Mouse (Mus musculus) erythroblast, embryonic 14.5 days (primary cell): Measurements from ENCODE around the gene Dzip1. TPM values are rescaled to one million over a fixed set of nuclear protein-coding genes. Genes with fewer than 3 reads are reported as not detected.

ENCODE experiments used
- H3K27me3 ChIP-seq: 2 replicates; pipeline ENCODE4 v1.6.1; 2012; ENCODE audit warnings: inconsistent platforms; ENCODE audit not compliant: control insufficient read depth
- H3K36me3 ChIP-seq: 2 replicates; pipeline ENCODE4 v1.6.1; 2012; ENCODE audit warnings: mild to moderate bottlenecking, inconsistent platforms; ENCODE audit not compliant: control insufficient read depth
- H3K4me1 ChIP-seq: 2 replicates; pipeline ENCODE4 v1.6.1; 2012; ENCODE audit warnings: inconsistent platforms; ENCODE audit not compliant: control insufficient read depth
- H3K4me3 ChIP-seq: replicated peaks from 2 replicates; pipeline ENCODE3; 2012; ENCODE audit warnings: moderate library complexity, mild to moderate bottlenecking, inconsistent platforms
- H3K9me3 ChIP-seq: 2 replicates; pipeline ENCODE4 v1.6.1; 2012; ENCODE audit warnings: low read length, inconsistent platforms, mixed read lengths; ENCODE audit not compliant: control insufficient read depth
- GATA1 ChIP-seq: IDR thresholded peaks from 2 replicates; pipeline ENCODE4 v1.6.1; 2012; ENCODE audit warnings: low read length, inconsistent platforms, mixed read lengths
- TAL1 ChIP-seq: IDR thresholded peaks from 3 replicates; pipeline ENCODE4 v1.6.1; 2012; ENCODE audit warnings: low read length, inconsistent platforms, mixed read lengths
- polyA plus RNA-seq: library from polyadenylated mRNA; stranded (reverse); fragments of >175 nt; gene quantifications from 2 replicates; pipeline ENCODE4 v1.2.3, GENCODE M21; 2012

Dzip1 gene
- polyA plus RNA-seq, 1 experiment: 0.13 TPM

DNA sequence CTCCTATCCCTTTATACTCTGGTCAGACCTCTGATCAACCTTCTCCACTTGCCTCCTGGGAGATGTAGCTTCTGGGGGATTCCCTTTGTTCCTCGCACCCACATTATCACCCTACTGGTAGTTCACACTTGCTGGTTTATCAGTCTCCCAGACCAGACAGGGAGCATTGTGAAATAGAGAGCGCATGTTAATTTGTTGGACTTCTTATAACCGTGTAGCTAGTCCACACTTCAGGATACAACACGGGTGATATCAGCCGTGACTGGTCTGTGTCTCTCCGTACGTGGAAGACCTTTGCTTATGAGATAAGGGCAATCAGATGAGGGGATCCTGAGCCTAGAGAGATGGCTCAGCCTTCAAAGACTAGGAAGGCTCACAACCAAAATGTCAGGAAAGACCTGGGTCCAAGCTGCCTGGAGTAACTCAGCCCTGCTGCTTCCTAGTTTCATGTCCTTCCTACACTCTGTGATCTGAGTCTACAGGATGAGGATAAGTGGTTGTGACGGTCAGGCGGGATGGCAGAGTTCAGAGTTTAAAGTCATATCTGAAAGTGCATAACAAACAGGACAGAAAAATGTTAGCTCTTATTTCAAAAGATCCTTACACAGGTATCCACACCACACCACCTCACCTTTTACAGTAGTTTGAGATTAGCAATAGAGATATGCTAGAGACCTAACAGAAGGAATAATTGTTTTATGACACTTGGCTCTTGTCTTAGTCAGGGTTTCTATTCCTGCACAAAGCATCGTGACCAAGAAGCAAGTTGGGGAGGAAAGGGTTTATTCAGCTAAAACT is 59.0 kb downstream of the Dzip1 start:
- TF ChIP-seq TAL1 (no peak), GATA1 (0 out of 2 replicates have a peak, but pooled peaks have one; percentile 8)
- Histone ChIP-seq H3K36me3 (no peaks in the 10 kb centered on the region), H3K27me3 (0 out of 2 replicates have a peak, but pooled peaks cover 2% of the 10 kb centered on the region), H3K4me1 (peaks cover 50% of the 10 kb centered on the region), H3K9me3 (no peaks in the 10 kb centered on the region), H3K4me3 (no peak overlapping the region)

DNA sequence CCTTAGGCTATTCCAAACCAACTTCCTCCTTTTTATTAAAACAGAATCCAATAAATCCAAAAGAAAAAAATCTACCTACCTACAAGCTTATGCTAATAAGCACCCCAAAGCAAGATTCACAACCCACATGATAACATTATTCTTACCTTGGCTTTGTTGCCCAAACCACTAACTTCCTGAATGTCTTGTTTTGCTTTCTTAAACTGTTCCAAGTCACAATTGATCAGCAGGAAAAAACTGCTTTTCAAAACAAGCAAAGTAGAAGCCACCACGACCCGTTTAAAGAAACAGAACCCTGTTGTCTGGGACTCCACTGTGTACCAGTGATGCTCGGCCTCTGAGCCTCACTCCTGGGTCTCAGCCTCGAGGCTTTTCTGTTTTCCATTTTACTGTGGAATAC is 60.4 kb downstream of the Dzip1 start:
- TF ChIP-seq GATA1 (no peak), TAL1 (no peak)
- Histone ChIP-seq H3K36me3 (no peaks in the 10 kb centered on the region), H3K4me3 (no peak overlapping the region), H3K27me3 (0 out of 2 replicates have a peak, but pooled peaks cover 2% of the 10 kb centered on the region), H3K9me3 (no peaks in the 10 kb centered on the region), H3K4me1 (peaks cover 39% of the 10 kb centered on the region)

DNA sequence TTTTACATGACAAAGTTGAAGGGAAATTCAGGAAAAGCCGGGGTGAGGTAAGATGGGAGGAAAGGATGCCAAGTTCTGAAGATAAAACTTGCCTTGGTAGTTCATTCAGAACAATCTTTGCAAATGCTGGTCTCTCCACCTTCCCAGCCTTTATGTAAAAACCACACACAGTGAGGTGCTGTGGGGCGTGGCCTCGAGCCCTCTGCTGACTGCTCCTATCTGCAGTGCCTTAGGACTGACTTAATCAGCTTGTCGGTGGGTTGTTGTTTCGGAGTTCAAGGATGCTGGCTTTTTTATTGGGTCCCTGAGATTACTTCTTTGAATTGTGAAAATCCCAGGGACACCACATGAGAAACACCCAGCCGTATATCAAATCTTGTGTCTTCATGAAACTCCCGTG is 63.0 kb downstream of the Dzip1 start:
- H3K4me1 ChIP-seq: peaks cover 25% of the 10 kb centered on the region
- H3K9me3 ChIP-seq: no peaks in the 10 kb centered on the region
- peaks cover 13% of the 10 kb centered on the region for H3K27me3 ChIP-seq
- H3K4me3 ChIP-seq: no peak overlapping the region
- TF ChIP-seq TAL1: no peak
- TF ChIP-seq GATA1: no peak
- no peaks in the 10 kb centered on the region for H3K36me3 ChIP-seq

DNA sequence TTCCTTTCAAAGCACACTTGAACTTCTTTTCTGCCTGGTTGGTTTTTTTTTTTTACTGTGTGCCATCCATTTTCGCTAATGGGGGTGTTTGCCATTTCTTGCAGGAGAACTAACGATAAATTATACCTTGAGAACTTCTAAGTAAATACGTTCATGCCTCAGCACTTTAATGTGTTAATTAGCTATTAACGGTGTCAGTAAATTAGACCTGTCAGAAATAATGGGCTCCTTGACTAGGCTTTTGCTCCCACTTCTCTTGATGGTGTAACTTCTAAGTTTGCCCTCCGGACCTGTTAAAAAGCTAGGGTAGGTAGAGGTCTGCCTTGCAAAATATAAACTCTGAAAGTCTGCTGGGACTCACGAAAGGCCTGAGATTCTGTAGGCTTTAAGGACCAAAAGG is 66.9 kb downstream of the Dzip1 start:
- no peak for TF ChIP-seq GATA1
- TF ChIP-seq TAL1: no peak
- Histone ChIP-seq H3K9me3 (no peaks in the 10 kb centered on the region), H3K27me3 (peaks cover 48% of the 10 kb centered on the region), H3K4me1 (peaks cover 16% of the 10 kb centered on the region), H3K4me3 (no peak overlapping the region), H3K36me3 (no peaks in the 10 kb centered on the region)

DNA sequence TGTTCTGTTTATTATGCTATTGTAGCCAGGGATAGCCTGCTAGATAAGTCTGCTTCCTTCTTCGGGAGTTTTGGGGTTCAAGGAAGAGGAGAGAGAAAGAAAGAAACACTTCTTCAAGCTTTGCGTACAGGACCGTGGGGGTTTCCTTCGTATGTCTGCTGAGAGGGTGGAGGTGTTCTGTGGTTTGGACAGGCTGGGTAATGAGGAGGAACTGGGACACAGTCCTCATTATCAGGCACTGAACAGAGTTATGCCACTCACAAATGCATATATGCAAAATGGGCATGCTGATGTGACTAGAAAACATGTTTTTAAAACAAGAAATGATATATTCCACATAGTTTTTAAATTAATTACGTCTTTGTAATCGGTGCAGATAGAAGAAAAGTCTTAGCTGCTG is 68.7 kb downstream of the Dzip1 start:
- TF ChIP-seq GATA1 (no peak), TAL1 (no peak)

GRCm38 (mm10) chr14:118855141-118855800 is 70.0 kb downstream of the Dzip1 start:
- Histone ChIP-seq H3K27me3 (peaks cover 66% of the 10 kb centered on the region), H3K9me3 (no peaks in the 10 kb centered on the region), H3K4me3 (peak overlapping the region; percentile 52), H3K36me3 (no peaks in the 10 kb centered on the region), H3K4me1 (peaks cover 12% of the 10 kb centered on the region)
- TF ChIP-seq GATA1: no peak
- TF ChIP-seq TAL1: no peak

More for the DNA sequence above, 68.7 kb downstream of the Dzip1 start:
- Histone ChIP-seq H3K27me3 (peaks cover 61% of the 10 kb centered on the region), H3K4me1 (peaks cover 12% of the 10 kb centered on the region), H3K9me3 (no peaks in the 10 kb centered on the region), H3K4me3 (no peak overlapping the region), H3K36me3 (no peaks in the 10 kb centered on the region)

GRCm38 (mm10) chr14:118854371-118855114 is 70.7 kb downstream of the Dzip1 start:
- H3K4me1 ChIP-seq: peaks cover 12% of the 10 kb centered on the region
- peak overlapping the region; percentile 52 for H3K4me3 ChIP-seq
- H3K36me3 ChIP-seq: no peaks in the 10 kb centered on the region
- no peak for TF ChIP-seq TAL1
- TF ChIP-seq GATA1: no peak
- H3K9me3 ChIP-seq: no peaks in the 10 kb centered on the region
- peaks cover 66% of the 10 kb centered on the region for H3K27me3 ChIP-seq

DNA sequence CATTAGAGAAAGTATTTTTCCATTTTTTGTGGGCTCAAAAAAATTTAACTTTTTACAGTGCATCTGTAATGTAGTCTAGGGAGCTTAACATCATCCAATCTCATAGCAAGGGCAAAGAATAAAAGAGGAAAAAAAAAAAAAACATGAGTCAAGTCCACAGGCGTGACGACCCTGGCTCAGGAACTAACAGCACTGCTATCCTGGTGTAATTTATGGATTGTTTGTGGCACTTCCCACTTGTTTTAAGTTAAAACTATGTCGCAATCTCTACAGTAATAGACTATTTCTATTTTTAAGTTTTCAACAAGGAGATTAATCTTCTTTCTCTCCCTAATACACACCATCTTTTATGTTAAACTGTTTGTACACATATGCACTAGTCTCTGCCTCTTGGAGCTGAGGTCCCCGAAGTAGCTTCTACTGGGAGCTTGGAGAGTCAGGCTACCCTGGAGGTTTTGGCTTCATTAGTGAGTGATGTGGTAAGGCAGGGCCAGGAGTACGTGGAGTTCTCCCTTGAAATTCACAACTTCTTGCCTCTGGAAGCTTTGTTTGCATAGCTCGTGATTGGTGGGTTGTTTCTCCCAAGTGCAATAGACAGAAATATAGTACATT is 73.7 kb downstream of the Dzip1 start:
- no peak for TF ChIP-seq GATA1
- no peak for TF ChIP-seq TAL1
- H3K36me3 ChIP-seq: no peaks in the 10 kb centered on the region
- H3K9me3 ChIP-seq: no peaks in the 10 kb centered on the region
- peaks cover 32% of the 10 kb centered on the region for H3K4me1 ChIP-seq
- no peak overlapping the region for H3K4me3 ChIP-seq
- peaks cover 51% of the 10 kb centered on the region for H3K27me3 ChIP-seq

DNA sequence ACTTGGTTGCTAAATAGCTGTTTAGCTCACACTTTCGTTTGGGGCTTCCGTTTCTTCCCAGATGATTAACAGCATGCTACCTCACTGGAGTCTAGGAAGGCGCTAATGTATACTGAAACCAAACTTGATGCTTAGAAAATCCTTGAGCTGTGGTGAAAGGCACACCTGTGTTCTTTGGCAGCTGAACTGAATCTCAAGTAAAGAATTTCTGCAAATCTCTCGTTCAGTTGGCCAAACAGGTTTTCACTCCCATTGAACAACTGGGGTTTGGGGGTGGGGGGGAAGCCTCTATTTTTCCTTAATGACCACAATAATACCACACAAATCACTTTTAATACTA is 74.6 kb downstream of the Dzip1 start:
- Histone ChIP-seq H3K27me3 (peaks cover 44% of the 10 kb centered on the region), H3K4me1 (peaks cover 41% of the 10 kb centered on the region), H3K36me3 (no peaks in the 10 kb centered on the region), H3K4me3 (no peak overlapping the region), H3K9me3 (no peaks in the 10 kb centered on the region)
- no peak for TF ChIP-seq GATA1
- TF ChIP-seq TAL1: no peak
